Mouse (Mus musculus) myocyte (in vitro differentiated cells): Measurements from ENCODE around the gene Aox2. TPM values are rescaled to one million over a fixed set of nuclear protein-coding genes. Genes with fewer than 3 reads are reported as not detected.

ENCODE experiments used
- H3K27me3 ChIP-seq: one replicate; pipeline ENCODE4 v1.6.1; 2011; ENCODE audit not compliant: control insufficient read depth, insufficient read depth, insufficient read length
- H3K36me3 ChIP-seq: one replicate; pipeline ENCODE4 v1.6.1; 2011; ENCODE audit not compliant: control insufficient read depth, insufficient read depth
- H3K4me2 ChIP-seq: one replicate; pipeline ENCODE4 v1.6.1; 2011; ENCODE audit warnings: low read depth, control low read depth
- H3K4me3 ChIP-seq: one replicate; pipeline ENCODE4 v1.5.1; 2011; ENCODE audit warnings: mild to moderate bottlenecking, control low read depth, moderate library complexity
- H3K79me2 ChIP-seq: one replicate; pipeline ENCODE4 v1.6.1; 2011; ENCODE audit not compliant: control insufficient read depth, insufficient read depth
- H3ac ChIP-seq: one replicate; pipeline ENCODE4 v1.6.1; 2011; ENCODE audit not compliant: control insufficient read depth, insufficient read length
- CEBPB ChIP-seq: IDR thresholded peaks from 2 replicates; pipeline ENCODE4 v1.6.1; 2011; ENCODE audit warnings: mild to moderate bottlenecking, moderate library complexity; ENCODE audit not compliant: poor library complexity, insufficient read depth, severe bottlenecking
- E2F4 ChIP-seq: IDR thresholded peaks from one replicate; pipeline ENCODE4 v1.6.1; 2011; ENCODE audit warnings: mild to moderate bottlenecking, control low read depth, moderate library complexity; ENCODE audit not compliant: insufficient read depth
- MAX ChIP-seq: IDR thresholded peaks from one replicate; pipeline ENCODE4 v1.6.1; 2011; ENCODE audit warnings: low read depth, mild to moderate bottlenecking, control low read depth
- MYOD1 ChIP-seq, 3 experiments: IDR thresholded peaks; one replicate each; pipeline ENCODE4 v1.6.1; 2011; ENCODE audit warnings: control low read depth in 2 of 3, low read depth in 2 of 3, mild to moderate bottlenecking in 2 of 3, moderate library complexity in 1 of 3; ENCODE audit not compliant: insufficient read length in 2 of 3, control insufficient read depth in 1 of 3
- MYOG ChIP-seq, 3 experiments: IDR thresholded peaks; one replicate each; pipeline ENCODE4 v1.6.1; 2011; ENCODE audit warnings: control low read depth in 2 of 3, low read depth in 2 of 3, mild to moderate bottlenecking in 2 of 3; ENCODE audit not compliant: insufficient read length in 2 of 3, control insufficient read depth in 1 of 3, insufficient read depth in 1 of 3
- POLR2A ChIP-seq: IDR thresholded peaks from one replicate; pipeline ENCODE4 v1.6.1; 2011; ENCODE audit warnings: low read depth, mild to moderate bottlenecking, control low read depth, moderate library complexity; ENCODE audit not compliant: insufficient read length
- POLR2AphosphoS2 ChIP-seq: IDR thresholded peaks from one replicate; pipeline ENCODE4 v1.6.1; 2011; ENCODE audit warnings: low read depth, control low read depth; ENCODE audit not compliant: insufficient read length
- REST ChIP-seq: IDR thresholded peaks from one replicate; pipeline ENCODE4 v1.6.1; 2011; ENCODE audit warnings: mild to moderate bottlenecking, control low read depth, moderate library complexity; ENCODE audit not compliant: insufficient read depth, insufficient read length
- SRF ChIP-seq: IDR thresholded peaks from one replicate; pipeline ENCODE4 v1.6.1; 2011; ENCODE audit warnings: low read depth; ENCODE audit not compliant: control insufficient read depth, insufficient read length
- TCF12 ChIP-seq: IDR thresholded peaks from one replicate; pipeline ENCODE4 v1.6.1; 2011; ENCODE audit warnings: mild to moderate bottlenecking, control low read depth; ENCODE audit not compliant: poor library complexity, insufficient read depth, severe bottlenecking
- TCF3 ChIP-seq: IDR thresholded peaks from one replicate; pipeline ENCODE4 v1.6.1; 2011; ENCODE audit warnings: low read depth, control low read depth; ENCODE audit not compliant: insufficient read length
- USF1 ChIP-seq: IDR thresholded peaks from one replicate; pipeline ENCODE4 v1.6.1; 2011; ENCODE audit warnings: low read depth, mild to moderate bottlenecking, control low read depth, moderate library complexity
- polyA plus RNA-seq: library from polyadenylated mRNA; unstranded; fragments of >200 nt; fragmentation: generic; extraction: Trizol; gene quantifications from one replicate; pipeline ENCODE4 v1.2.1, GENCODE M21; 2012; ENCODE audit warnings: missing spikeins

Aox2 gene
- polyA plus RNA-seq, 1 experiment = not detected

DNA sequence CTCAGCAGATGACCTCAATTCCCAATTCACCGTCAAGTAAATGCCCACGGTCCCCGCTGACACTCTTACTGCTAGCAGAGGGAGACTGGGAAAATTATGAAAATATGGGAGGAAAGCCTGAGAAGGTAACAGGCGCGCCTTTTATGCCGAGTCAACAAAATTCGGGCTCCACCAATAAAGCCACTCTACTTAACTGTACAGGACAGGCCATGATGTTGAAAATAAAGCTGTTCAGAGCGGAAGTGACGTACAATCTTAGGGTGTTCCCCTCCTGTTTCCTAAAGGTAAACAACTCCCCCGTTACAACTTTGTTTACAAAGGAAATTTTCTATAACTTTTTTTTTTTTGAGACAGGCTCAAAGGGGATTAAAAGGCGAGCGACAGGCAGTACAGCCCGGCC lies 144.8 kb downstream of the Aox2 start:
- Histone ChIP-seq H3K27me3 (no peaks in the 10 kb centered on the region), H3K4me2 (peak overlapping the region; percentile 90), H3K79me2 (peaks cover 56% of the 10 kb centered on the region), H3ac (peak overlapping the region; percentile 60), H3K36me3 (peaks cover 40% of the 10 kb centered on the region), H3K4me3 (peak overlapping the region; percentile 91)
- TF ChIP-seq TCF12 (no peak), MYOD1 (IDR thresholded peaks at IDR 0.05; ENCODE audit: control insufficient read depth in 1 of 3, insufficient read length in 2 of 3, low read depth in 2 of 3) (no peak), MAX (no peak), POLR2AphosphoS2 (no peak), TCF3 (no peak), SRF (no peak), POLR2A (no peak), USF1 (no peak), CEBPB (no peak), REST (no peak), MYOG (IDR thresholded peaks at IDR 0.05; ENCODE audit: control insufficient read depth in 1 of 3, insufficient read depth in 1 of 3, insufficient read length in 2 of 3, low read depth in 2 of 3) (no peak), E2F4 (no peak)

DNA sequence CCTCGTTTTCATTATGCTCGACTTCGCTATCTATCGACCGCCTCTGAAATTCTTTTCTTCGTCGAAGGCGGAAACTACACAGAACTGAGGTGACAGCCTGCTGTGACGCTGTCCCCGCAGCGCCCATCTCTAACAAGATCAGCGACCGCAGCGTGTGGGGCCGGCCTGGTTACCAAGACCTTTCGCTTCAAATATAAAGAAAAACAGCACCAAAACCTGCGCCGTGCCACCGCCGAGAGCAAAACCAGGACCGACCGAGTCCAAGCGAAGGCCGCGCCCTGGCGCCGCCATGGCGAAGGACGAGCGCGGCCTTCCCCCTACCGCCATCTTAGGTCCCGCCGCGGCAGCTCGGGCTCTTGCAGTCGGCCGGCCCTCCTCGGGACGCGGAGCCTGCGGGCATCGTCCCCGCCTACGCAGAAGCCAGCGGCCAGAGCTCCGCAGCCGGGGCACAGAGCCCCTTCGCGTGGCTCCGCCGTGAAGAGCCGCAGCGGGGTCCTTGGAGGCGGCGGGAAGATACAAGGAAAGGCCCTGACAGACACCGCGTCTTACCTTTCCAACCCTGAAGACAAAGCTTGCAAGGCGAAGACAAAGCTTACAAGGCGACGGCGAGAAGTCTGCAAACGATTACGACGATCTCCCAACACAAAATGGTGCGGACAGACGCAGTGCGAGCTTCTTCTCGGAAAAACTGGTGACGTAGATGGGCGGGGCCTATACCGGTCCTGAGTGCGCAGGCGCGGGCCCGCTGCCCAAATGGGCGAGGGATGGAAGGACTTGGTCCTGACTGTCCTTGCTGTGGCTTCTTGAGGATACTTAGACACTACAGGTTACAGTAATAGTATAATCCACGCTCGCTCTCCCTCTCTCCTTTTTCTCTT lies 145.5 kb downstream of the Aox2 start, which contains the start of gene Clk1:
Gene Clk1 (minus strand): TSS at position 696 of the 878 bp plus-strand sequence.
- H3K79me2 ChIP-seq = peaks cover 49% of the 10 kb centered on the region
- peak; percentile 94 for TF ChIP-seq POLR2A
- peak; percentile 97 for TF ChIP-seq POLR2AphosphoS2
- no peak for TF ChIP-seq TCF3
- no peak for TF ChIP-seq USF1
- TF ChIP-seq REST = no peak
- no peak for TF ChIP-seq E2F4
- TF ChIP-seq TCF12 = no peak
- no peak for TF ChIP-seq SRF
- TF ChIP-seq MAX = no peak
- TF ChIP-seq MYOG (IDR thresholded peaks at IDR 0.05; ENCODE audit: control insufficient read depth in 1 of 3, insufficient read depth in 1 of 3, insufficient read length in 2 of 3, low read depth in 2 of 3) = no peak
- no peak for TF ChIP-seq MYOD1 (IDR thresholded peaks at IDR 0.05; ENCODE audit: control insufficient read depth in 1 of 3, insufficient read length in 2 of 3, low read depth in 2 of 3)
- TF ChIP-seq CEBPB = no peak
- peak within 1 kb of the TSS; percentile 60 for H3ac ChIP-seq
- H3K4me3 ChIP-seq = peak within 1 kb of the TSS; percentile 91
- peaks cover 33% of the 10 kb centered on the region for H3K36me3 ChIP-seq
- H3K4me2 ChIP-seq = peak within 1 kb of the TSS; percentile 90
- no peaks in the 10 kb centered on the region for H3K27me3 ChIP-seq

DNA sequence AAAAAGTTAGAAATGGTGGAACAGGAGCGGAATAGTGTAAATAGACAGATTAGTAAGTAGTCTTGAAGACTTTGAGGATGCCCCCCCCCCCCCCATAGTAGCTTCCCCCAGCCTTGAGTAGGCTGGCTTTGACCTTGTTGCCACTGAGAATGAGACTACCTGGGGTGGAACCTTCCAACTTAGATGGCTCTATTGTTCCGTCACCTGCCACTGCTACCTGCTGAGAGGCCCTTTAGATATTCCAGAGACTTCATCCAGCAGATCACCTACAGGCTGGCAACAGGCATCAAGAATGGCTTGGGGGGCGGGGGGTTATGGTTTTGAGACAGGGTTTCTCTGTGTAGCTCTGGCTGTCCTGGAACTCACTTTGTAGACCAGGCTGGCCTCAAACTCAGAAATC lies 146.4 kb downstream of the Aox2 start:
- H3K79me2 ChIP-seq = peaks cover 41% of the 10 kb centered on the region
- H3K27me3 ChIP-seq = no peaks in the 10 kb centered on the region
- no peak for TF ChIP-seq TCF12
- TF ChIP-seq REST = no peak
- TF ChIP-seq MAX = no peak
- no peak for TF ChIP-seq POLR2A
- TF ChIP-seq MYOG (IDR thresholded peaks at IDR 0.05; ENCODE audit: control insufficient read depth in 1 of 3, insufficient read depth in 1 of 3, insufficient read length in 2 of 3, low read depth in 2 of 3) = no peak
- peak overlapping the region; percentile 45 for H3K4me2 ChIP-seq
- peaks cover 23% of the 10 kb centered on the region for H3K36me3 ChIP-seq
- no peak overlapping the region for H3ac ChIP-seq
- no peak overlapping the region for H3K4me3 ChIP-seq

Other genes starting within 250 kb of the Aox2 start
- 2.4 TPM for gene Aox1, start 248.4 kb upstream of the Aox2 start, polyA plus RNA-seq
- not detected for gene Aox3, start 165.2 kb upstream of the Aox2 start, polyA plus RNA-seq
- gene Aox4, start 67.9 kb upstream of the Aox2 start, polyA plus RNA-seq = not detected
- gene Bzw1, start 114.6 kb downstream of the Aox2 start, polyA plus RNA-seq = 34.7 TPM
- 19.4 TPM for gene Clk1, start 145.7 kb downstream of the Aox2 start, polyA plus RNA-seq
- gene Nif3l1, start 166.8 kb downstream of the Aox2 start, polyA plus RNA-seq = 30.0 TPM
- gene Ppil3, start 167.2 kb downstream of the Aox2 start, polyA plus RNA-seq = 45.8 TPM
- gene Orc2, start 226.8 kb downstream of the Aox2 start, polyA plus RNA-seq = 11.5 TPM